Mouse (Mus musculus): ENCODE measurements around the gene A3galt2. TPM values are rescaled to one million over a fixed set of nuclear protein-coding genes. Genes with fewer than 3 reads are reported as not detected.

Gene A3galt2
- polyA plus RNA-seq, 1 experiment from 2014 or later, result 0.41 TPM

GRCm38 (mm10) chr4:128734217-128734616, 20.9 kb upstream of the A3galt2 start:
- no peaks in the 10 kb centered on the region for H3K9me3 ChIP-seq (ENCODE audit: control insufficient read depth, low read length)
- peaks cover 87% of the 10 kb centered on the region for H3K4me1 ChIP-seq (replicated peaks; ENCODE audit: control insufficient read depth, insufficient read depth, low read length)
- DNase-seq (ENCODE audit: low spot score) (peak; percentile 63), ATAC-seq (ENCODE audit: low FRiP score) (peak; percentile 82)
- peak overlapping the region; percentile 11 for H3K27ac ChIP-seq
- no peaks in the 10 kb centered on the region for H3K27me3 ChIP-seq (ENCODE audit: control insufficient read depth, insufficient read depth, low read length)
- peaks cover 29% of the 10 kb centered on the region for H3K36me3 ChIP-seq (replicated peaks; ENCODE audit: control insufficient read depth, insufficient read depth)
- peak overlapping the region; percentile 27; the same call in 1 of the 2 replicates for H3K4me2 ChIP-seq (replicated peaks)
- no peak overlapping the region for H3K4me3 ChIP-seq (replicated peaks; ENCODE audit: low read length)
- 19% methylated on average over 5 of the region's 5 CpGs for WGBS
- H3K9ac ChIP-seq, result peak overlapping the region; percentile 21

GRCm38 (mm10) chr4:128734721-128735671, 20.2 kb upstream of the A3galt2 start:
- Histone ChIP-seq H3K27ac (peak overlapping the region; percentile 52), H3K4me1 (replicated peaks; ENCODE audit: control insufficient read depth, insufficient read depth, low read length) (peaks cover 80% of the 10 kb centered on the region), H3K4me3 (replicated peaks; ENCODE audit: low read length) (no peak overlapping the region), H3K9ac (peak overlapping the region; percentile 30; the same call in 1 of the 2 replicates), H3K36me3 (replicated peaks; ENCODE audit: control insufficient read depth, insufficient read depth) (peaks cover 29% of the 10 kb centered on the region), H3K27me3 (ENCODE audit: control insufficient read depth, insufficient read depth, low read length) (no peaks in the 10 kb centered on the region), H3K9me3 (ENCODE audit: control insufficient read depth, low read length) (no peaks in the 10 kb centered on the region), H3K4me2 (replicated peaks) (peak overlapping the region; percentile 13)
- 60% methylated on average over 18 of the region's 18 CpGs for WGBS
- ATAC-seq (ENCODE audit: low FRiP score), result no peak
- DNase-seq (ENCODE audit: low spot score), result no peak

- H3K9ac ChIP-seq, result peak overlapping the region; percentile 34; the same call in 1 of the 2 replicates
- H3K4me2 ChIP-seq (replicated peaks), result peak overlapping the region; percentile 33
- no peak for DNase-seq (ENCODE audit: low spot score)
- H3K27me3 ChIP-seq (ENCODE audit: control insufficient read depth, insufficient read depth, low read length), result no peaks in the 10 kb centered on the region
- H3K4me3 ChIP-seq (replicated peaks; ENCODE audit: low read length), result no peak overlapping the region; the same call in 1 of the 2 replicates
- no peaks in the 10 kb centered on the region for H3K9me3 ChIP-seq (ENCODE audit: control insufficient read depth, low read length)
- H3K36me3 ChIP-seq (replicated peaks; ENCODE audit: control insufficient read depth, insufficient read depth), result peaks cover 25% of the 10 kb centered on the region
- no peak for ATAC-seq (ENCODE audit: low FRiP score)
- H3K27ac ChIP-seq, result peak overlapping the region; percentile 82
- peaks cover 60% of the 10 kb centered on the region for H3K4me1 ChIP-seq (replicated peaks; ENCODE audit: control insufficient read depth, insufficient read depth, low read length)
- 2% methylated on average over 6 of the region's 6 CpGs for WGBS
Measured at GRCm38 (mm10) chr4:128737137-128737589, 18.0 kb upstream of the A3galt2 start.

GRCm38 (mm10) chr4:128737825-128738610, 17.1 kb upstream of the A3galt2 start:
- 0 out of 2 replicates have a peak overlapping the region, but pooled peaks have one; percentile 33 for H3K4me2 ChIP-seq (replicated peaks)
- ATAC-seq (ENCODE audit: low FRiP score), result no peak
- H3K27me3 ChIP-seq (ENCODE audit: control insufficient read depth, insufficient read depth, low read length), result no peaks in the 10 kb centered on the region
- no peak overlapping the region for H3K4me3 ChIP-seq (replicated peaks; ENCODE audit: low read length)
- WGBS, result 56% methylated on average over 14 of the region's 14 CpGs
- H3K36me3 ChIP-seq (replicated peaks; ENCODE audit: control insufficient read depth, insufficient read depth), result peaks cover 33% of the 10 kb centered on the region
- peaks cover 60% of the 10 kb centered on the region for H3K4me1 ChIP-seq (replicated peaks; ENCODE audit: control insufficient read depth, insufficient read depth, low read length)
- no peak for DNase-seq (ENCODE audit: low spot score)
- H3K9ac ChIP-seq, result no peak overlapping the region
- peak overlapping the region; percentile 82; the same call in 1 of the 2 replicates for H3K27ac ChIP-seq
- H3K9me3 ChIP-seq (ENCODE audit: control insufficient read depth, low read length), result no peaks in the 10 kb centered on the region

- Histone ChIP-seq H3K9ac (no peak overlapping the region), H3K27ac (no peak overlapping the region), H3K4me3 (replicated peaks; ENCODE audit: low read length) (no peak overlapping the region), H3K9me3 (ENCODE audit: control insufficient read depth, low read length) (no peaks in the 10 kb centered on the region), H3K36me3 (replicated peaks; ENCODE audit: control insufficient read depth, insufficient read depth) (peaks cover 46% of the 10 kb centered on the region), H3K4me2 (replicated peaks) (no peak overlapping the region), H3K27me3 (ENCODE audit: control insufficient read depth, insufficient read depth, low read length) (no peaks in the 10 kb centered on the region), H3K4me1 (replicated peaks; ENCODE audit: control insufficient read depth, insufficient read depth, low read length) (peaks cover 32% of the 10 kb centered on the region)
- DNase-seq (ENCODE audit: low spot score), result no peak
- ATAC-seq (ENCODE audit: low FRiP score), result no peak
- 69% methylated on average over 1 of the region's 1 CpGs for WGBS
Measured at GRCm38 (mm10) chr4:128740878-128741277, 14.3 kb upstream of the A3galt2 start.

- Histone ChIP-seq H3K4me1 (replicated peaks; ENCODE audit: control insufficient read depth, insufficient read depth, low read length) (peaks cover 21% of the 10 kb centered on the region), H3K9me3 (ENCODE audit: control insufficient read depth, low read length) (no peaks in the 10 kb centered on the region), H3K9ac (no peak overlapping the region), H3K27me3 (ENCODE audit: control insufficient read depth, insufficient read depth, low read length) (no peaks in the 10 kb centered on the region), H3K4me3 (replicated peaks; ENCODE audit: low read length) (no peak overlapping the region), H3K4me2 (replicated peaks) (no peak overlapping the region), H3K27ac (peak overlapping the region; percentile 17; the same call in 1 of the 2 replicates), H3K36me3 (replicated peaks; ENCODE audit: control insufficient read depth, insufficient read depth) (peaks cover 57% of the 10 kb centered on the region)
- ATAC-seq (ENCODE audit: low FRiP score), result no peak
- WGBS, result 32% methylated on average over 5 of the region's 5 CpGs
- no peak for DNase-seq (ENCODE audit: low spot score)
Measured at GRCm38 (mm10) chr4:128741906-128742305, 13.3 kb upstream of the A3galt2 start.

- ATAC-seq (ENCODE audit: low FRiP score) (peak; percentile 14; the same call in 1 of the 2 replicates), DNase-seq (ENCODE audit: low spot score) (no peak)
- Histone ChIP-seq H3K4me1 (replicated peaks; ENCODE audit: control insufficient read depth, insufficient read depth, low read length) (peaks cover 16% of the 10 kb centered on the region), H3K4me2 (replicated peaks) (no peak overlapping the region), H3K36me3 (replicated peaks; ENCODE audit: control insufficient read depth, insufficient read depth) (peaks cover 62% of the 10 kb centered on the region), H3K4me3 (replicated peaks; ENCODE audit: low read length) (no peak overlapping the region), H3K27me3 (ENCODE audit: control insufficient read depth, insufficient read depth, low read length) (no peaks in the 10 kb centered on the region), H3K9me3 (ENCODE audit: control insufficient read depth, low read length) (no peaks in the 10 kb centered on the region), H3K9ac (no peak overlapping the region), H3K27ac (no peak overlapping the region; the same call in 1 of the 2 replicates)
- 40% methylated on average over 10 of the region's 10 CpGs for WGBS
Measured at GRCm38 (mm10) chr4:128742379-128742970, 12.7 kb upstream of the A3galt2 start.

GRCm38 (mm10) chr4:128743031-128743626, 12.0 kb upstream of the A3galt2 start:
- H3K9me3 ChIP-seq (ENCODE audit: control insufficient read depth, low read length), result no peaks in the 10 kb centered on the region
- no peak overlapping the region; the same call in 1 of the 2 replicates for H3K27ac ChIP-seq
- WGBS, result 61% methylated on average over 12 of the region's 12 CpGs
- H3K4me2 ChIP-seq (replicated peaks), result no peak overlapping the region
- no peaks in the 10 kb centered on the region for H3K27me3 ChIP-seq (ENCODE audit: control insufficient read depth, insufficient read depth, low read length)
- no peak for DNase-seq (ENCODE audit: low spot score)
- H3K4me1 ChIP-seq (replicated peaks; ENCODE audit: control insufficient read depth, insufficient read depth, low read length), result peaks cover 9% of the 10 kb centered on the region
- ATAC-seq (ENCODE audit: low FRiP score), result no peak
- peaks cover 65% of the 10 kb centered on the region for H3K36me3 ChIP-seq (replicated peaks; ENCODE audit: control insufficient read depth, insufficient read depth)
- H3K4me3 ChIP-seq (replicated peaks; ENCODE audit: low read length), result no peak overlapping the region
- H3K9ac ChIP-seq, result no peak overlapping the region

All from hindbrain, embryonic 14.5 days (tissue).